Mouse (Mus musculus) cortical plate, adult 2 months (tissue): ENCODE data around the gene Sh3d19. TPM values are rescaled to one million over a fixed set of nuclear protein-coding genes. Genes with fewer than 3 reads are reported as not detected.

Experiments
- H3K27ac ChIP-seq: fragments of 200-500 bp; 2 replicates; pipeline ENCODE4 v1.5.1; 2012; ENCODE audit warnings: low read length, control low read depth, inconsistent platforms; ENCODE audit not compliant: insufficient read depth
- H3K4me1 ChIP-seq: fragments of 200-500 bp; 2 replicates; pipeline ENCODE4 v1.6.1; 2011; ENCODE audit warnings: low read length; ENCODE audit not compliant: control insufficient read depth, insufficient read depth
- H3K4me3 ChIP-seq: fragments of 200-500 bp; 2 replicates; pipeline ENCODE4 v1.5.1; 2011; ENCODE audit warnings: mild to moderate bottlenecking, low read length, control low read depth; ENCODE audit not compliant: insufficient read depth
- CTCF ChIP-seq: fragments of 200-500 bp; IDR thresholded peaks from 2 replicates; pipeline ENCODE4 v1.5.1; 2011; ENCODE audit warnings: mild to moderate bottlenecking, control low read depth, low read length; ENCODE audit not compliant: insufficient read depth; ENCODE audit errors: extremely low read depth
- POLR2A ChIP-seq: fragments of 200-500 bp; IDR thresholded peaks from 2 replicates; pipeline ENCODE4 v1.6.1; 2011; ENCODE audit warnings: mild to moderate bottlenecking, low read length, control low read depth; ENCODE audit not compliant: insufficient read depth; ENCODE audit errors: extremely low read depth
- polyA plus RNA-seq: library from polyadenylated mRNA; depleted of rRNA; stranded (reverse); fragments of >200 nt; gene quantifications from 2 replicates; pipeline ENCODE4 v1.2.3, GENCODE M21; 2012

The Sh3d19 gene
- polyA plus RNA-seq, 1 experiment = 14.7 TPM

- Histone ChIP-seq H3K4me1 (peaks cover 1% of the 10 kb centered on the region), H3K4me3 (no peak overlapping the region), H3K27ac (no peak overlapping the region)
- TF ChIP-seq POLR2A (no peak), CTCF (no peak)
These were observed 50.2 kb downstream of the Sh3d19 start for GRCm38 (mm10) chr3:86020921-86021650.

GRCm38 (mm10) chr3:86021651-86022050, 50.7 kb downstream of the Sh3d19 start:
- no peak overlapping the region for H3K27ac ChIP-seq
- no peak overlapping the region for H3K4me3 ChIP-seq
- H3K4me1 ChIP-seq = peaks cover 1% of the 10 kb centered on the region
- TF ChIP-seq POLR2A (no peak), CTCF (no peak)

- TF ChIP-seq POLR2A (no peak), CTCF (no peak)
- no peak overlapping the region for H3K27ac ChIP-seq
- H3K4me1 ChIP-seq = no peaks in the 10 kb centered on the region; the same call in 1 of the 2 replicates
These were observed 53.3 kb downstream of the Sh3d19 start for GRCm38 (mm10) chr3:86024065-86024795.

GRCm38 (mm10) chr3:86025341-86026137, 54.6 kb downstream of the Sh3d19 start:
- TF ChIP-seq CTCF (no peak), POLR2A (no peak)
- Histone ChIP-seq H3K4me1 (no peaks in the 10 kb centered on the region; the same call in 1 of the 2 replicates), H3K27ac (no peak overlapping the region), H3K4me3 (no peak overlapping the region)

More at GRCm38 (mm10) chr3:86024065-86024795, 53.3 kb downstream of the Sh3d19 start:
- no peak overlapping the region for H3K4me3 ChIP-seq

- Histone ChIP-seq H3K27ac (no peak overlapping the region), H3K4me3 (no peak overlapping the region), H3K4me1 (no peaks in the 10 kb centered on the region)
- TF ChIP-seq CTCF (no peak), POLR2A (no peak)
These were observed 57.9 kb downstream of the Sh3d19 start for GRCm38 (mm10) chr3:86028658-86029375.

- H3K4me1 ChIP-seq = no peaks in the 10 kb centered on the region
- no peak overlapping the region for H3K27ac ChIP-seq
- TF ChIP-seq CTCF (no peak), POLR2A (no peak)
- H3K4me3 ChIP-seq = no peak overlapping the region
These were observed 59.7 kb downstream of the Sh3d19 start for GRCm38 (mm10) chr3:86030566-86030965.

- Histone ChIP-seq H3K27ac (no peak overlapping the region), H3K4me1 (peaks cover 1% of the 10 kb centered on the region), H3K4me3 (no peak overlapping the region)
- TF ChIP-seq CTCF = no peak
- TF ChIP-seq POLR2A = no peak
These were observed 62.7 kb downstream of the Sh3d19 start for GRCm38 (mm10) chr3:86033455-86034090.

- Histone ChIP-seq H3K4me1 (peaks cover 4% of the 10 kb centered on the region), H3K4me3 (no peak overlapping the region), H3K27ac (no peak overlapping the region)
- TF ChIP-seq CTCF (no peak), POLR2A (no peak)
These were observed 67.1 kb downstream of the Sh3d19 start for GRCm38 (mm10) chr3:86037926-86038484.

GRCm38 (mm10) chr3:86038648-86039047, 67.7 kb downstream of the Sh3d19 start:
- Histone ChIP-seq H3K4me3 (no peak overlapping the region), H3K4me1 (peaks cover 4% of the 10 kb centered on the region), H3K27ac (no peak overlapping the region)
- TF ChIP-seq POLR2A (no peak), CTCF (no peak)
